Mouse (Mus musculus) MEL-GATA-1-ER (cell line): ENCODE data around the gene Tfg.
A peak's percentile ranks its signal among the peaks of the same experiment; 100 is the strongest.

Source experiments
- DNase-seq: peaks from one replicate; pipeline ENCODE4 v3.0.0-alpha.2; 2012; ENCODE audit warnings: low read depth; ENCODE audit errors: extremely low read depth

Tfg gene

DNA sequence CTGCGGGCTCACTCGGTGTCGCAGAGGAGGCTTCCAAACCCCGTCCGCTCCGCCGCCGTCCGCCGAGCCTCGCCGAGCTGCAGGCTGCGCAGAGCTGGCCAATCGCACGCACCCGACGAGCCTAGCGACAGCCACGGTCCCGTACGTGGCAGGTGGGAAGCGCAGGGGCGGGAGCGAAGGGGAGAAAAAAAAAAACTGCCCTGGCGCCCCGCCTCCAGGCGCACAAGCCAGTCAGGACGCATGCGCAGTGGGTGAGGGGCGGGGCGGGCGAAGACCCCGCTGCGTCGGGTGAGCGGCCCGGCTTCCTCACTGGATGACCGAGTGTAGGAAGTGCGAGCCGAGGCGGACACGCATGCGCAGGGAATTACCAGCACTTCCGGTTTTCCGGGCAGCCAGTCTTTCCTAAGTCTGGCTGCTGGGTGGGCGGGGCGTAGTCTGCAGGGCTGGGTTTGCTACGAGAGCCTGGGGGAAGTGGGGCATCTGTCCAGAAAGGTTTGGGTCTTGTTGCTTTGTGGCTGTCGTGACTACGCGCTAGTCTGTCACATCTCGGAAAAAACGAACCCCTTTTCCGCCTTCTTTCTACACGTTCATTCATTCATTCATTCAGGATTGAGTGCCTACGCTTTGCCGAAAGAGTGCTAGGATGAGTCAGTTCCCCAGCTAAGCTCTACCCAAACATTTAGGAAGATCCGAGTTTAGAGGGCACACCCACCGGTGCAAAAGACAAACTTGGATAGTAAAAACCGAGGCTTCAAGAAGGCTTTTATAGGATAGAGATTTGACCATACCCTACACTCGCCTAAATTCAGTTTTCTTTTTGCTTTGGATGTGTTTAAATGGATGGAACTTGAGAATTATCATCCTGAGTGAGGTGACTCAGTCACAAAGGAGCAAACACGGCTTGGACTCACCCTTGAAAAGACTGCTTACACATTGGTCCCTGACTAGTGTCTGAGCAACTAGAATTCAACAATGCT, at the start of gene Tfg:
Tfg (minus strand) TSS at position 227 of the 977 bp plus-strand sequence.
- peak; percentile 96 for DNase-seq

DNA sequence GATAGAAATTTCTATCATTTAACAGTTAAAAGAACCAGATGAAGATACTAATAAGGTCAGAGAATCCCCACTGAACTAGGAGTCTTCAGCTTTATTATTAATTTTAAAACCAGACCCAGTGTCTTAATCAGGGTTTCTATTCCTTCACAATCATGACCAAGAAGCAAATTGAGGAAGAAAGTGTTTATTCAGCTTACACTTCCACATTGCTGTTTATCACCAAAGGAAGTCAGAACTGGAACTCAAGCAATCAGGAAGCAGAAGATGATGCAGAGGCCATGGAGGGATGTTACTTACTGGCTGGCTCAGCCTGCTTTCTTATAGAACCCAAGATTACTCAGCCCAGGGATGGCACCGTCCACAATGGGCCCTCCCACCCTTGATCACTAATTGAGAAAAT, 11.8 kb upstream of the Tfg start:
- DNase-seq, result peak; percentile 28

DNA sequence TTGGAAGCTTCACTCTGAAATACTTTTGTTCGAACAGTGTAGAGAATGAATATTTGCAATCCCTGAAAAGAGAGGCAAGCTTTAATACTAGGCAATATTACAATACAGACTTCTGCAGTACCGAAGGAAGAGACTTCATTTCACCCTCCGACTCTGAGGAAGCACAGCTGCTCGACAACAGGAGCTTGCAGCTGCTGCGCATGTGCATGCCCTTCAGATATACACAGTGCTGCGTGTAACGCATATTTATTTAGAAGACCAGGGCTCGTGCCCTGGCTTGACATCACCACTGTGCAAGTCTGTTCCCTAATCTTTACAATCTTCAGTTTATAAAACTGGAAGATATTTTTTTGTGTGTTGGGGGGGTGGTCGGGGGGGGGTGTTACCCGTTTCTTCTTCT, 7.7 kb upstream of the Tfg start:
- DNase-seq, result no peak

DNA sequence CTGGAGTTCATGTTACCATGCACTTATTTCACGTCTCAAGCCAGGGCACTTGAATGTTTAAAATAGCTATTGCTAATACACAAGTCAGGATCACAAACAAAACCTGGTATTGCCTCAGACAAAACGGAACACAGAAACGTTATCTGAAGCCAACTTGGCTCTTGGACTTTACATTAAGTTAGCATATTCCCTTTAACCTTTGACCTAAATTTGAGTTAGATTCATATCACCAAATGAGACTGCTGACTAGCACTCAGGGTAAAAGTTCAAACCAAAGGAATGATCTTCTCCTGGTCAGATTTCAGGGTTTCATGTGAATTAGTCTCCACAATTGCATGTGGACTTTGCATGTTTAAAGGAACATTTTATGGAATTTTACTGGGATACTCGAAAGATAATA, 5.1 kb upstream of the Tfg start:
- no peak for DNase-seq

DNA sequence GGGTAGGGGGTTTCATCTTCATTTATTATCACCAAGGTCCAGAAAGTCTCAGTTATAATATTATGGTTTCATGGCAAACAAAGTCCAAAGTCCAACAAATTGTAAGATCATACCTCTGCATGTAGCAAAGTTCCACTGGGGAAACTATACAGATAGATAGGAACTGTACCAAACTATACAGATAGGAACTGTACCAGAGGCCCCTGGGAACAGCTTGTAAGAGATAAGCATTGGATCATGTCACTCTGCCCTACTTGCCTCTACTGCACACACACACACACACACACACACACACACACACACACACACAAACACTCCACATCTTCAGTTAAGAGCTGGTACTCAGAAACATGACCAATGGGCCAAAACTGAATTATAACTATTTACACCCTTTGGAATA, 1.8 kb upstream of the Tfg start:
- no peak for DNase-seq

DNA sequence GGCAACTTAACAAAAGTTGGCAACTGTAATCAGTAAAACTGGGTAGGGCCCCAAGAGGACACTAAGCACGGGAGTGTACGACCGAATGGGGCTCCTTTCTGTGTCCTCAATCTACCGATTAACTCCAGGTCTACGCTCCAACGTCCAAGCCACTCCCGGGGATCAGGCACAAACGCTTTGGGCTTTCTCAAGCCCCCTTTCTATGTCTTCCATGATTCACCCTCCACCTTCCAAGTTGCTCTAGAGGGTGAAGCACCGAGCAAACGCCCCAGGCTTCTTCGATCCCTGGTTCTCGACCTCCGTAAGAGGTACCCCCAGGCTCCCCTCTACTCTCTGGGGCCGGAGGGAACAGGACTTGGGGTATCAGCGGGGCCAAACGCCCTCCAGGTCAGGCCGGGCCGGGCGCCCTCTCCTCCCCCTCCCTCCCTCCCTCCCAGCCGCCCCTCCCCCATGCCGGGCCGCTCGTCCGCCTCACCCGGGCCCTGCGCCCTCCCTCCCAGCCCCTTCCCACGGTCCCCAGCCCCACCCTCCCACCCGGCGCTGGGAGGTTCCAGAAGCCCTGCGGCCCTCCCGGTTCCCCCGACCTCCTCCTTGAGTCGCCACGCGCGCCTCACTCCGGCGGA, 582 bp downstream of the Tfg start:
- peak; percentile 32 for DNase-seq

DNA sequence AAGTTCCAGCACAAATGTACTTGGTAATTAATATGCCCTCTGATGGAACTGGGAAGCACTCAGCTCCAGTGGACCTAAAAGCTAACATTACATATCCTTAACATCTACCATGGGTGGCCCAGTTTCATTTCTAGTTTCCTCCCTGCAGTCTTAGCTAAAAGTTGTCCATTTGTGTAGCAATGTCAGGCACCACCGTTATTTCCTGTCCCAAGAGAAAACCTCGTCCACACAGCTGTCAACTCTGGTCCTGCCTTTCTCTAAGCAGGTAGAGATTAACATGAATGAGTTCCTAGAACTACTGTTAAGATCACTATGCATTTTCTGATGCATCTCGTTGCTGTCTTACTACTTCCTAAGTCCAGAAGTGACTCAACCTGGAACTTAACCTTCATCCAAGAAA, 1.6 kb downstream of the Tfg start:
- no peak for DNase-seq

DNA sequence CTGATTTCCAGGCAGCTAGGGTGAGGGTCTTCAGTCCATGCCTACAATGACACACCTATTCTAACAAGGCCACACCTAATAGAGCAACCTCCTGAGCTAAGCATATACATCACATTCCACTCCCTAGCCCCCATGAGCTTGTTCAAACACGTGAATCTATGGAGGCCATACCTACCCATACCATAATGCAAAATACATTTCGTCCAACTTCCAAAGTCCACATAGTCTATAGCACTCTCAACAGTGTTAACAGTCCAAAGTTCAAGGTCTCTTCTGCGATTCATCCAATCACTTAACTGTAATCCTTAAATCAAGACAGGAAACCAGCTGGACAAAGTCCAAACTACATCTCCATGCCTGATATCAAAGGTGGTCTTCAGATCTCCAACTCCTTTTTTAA, 7.2 kb downstream of the Tfg start:
- no peak for DNase-seq

DNA sequence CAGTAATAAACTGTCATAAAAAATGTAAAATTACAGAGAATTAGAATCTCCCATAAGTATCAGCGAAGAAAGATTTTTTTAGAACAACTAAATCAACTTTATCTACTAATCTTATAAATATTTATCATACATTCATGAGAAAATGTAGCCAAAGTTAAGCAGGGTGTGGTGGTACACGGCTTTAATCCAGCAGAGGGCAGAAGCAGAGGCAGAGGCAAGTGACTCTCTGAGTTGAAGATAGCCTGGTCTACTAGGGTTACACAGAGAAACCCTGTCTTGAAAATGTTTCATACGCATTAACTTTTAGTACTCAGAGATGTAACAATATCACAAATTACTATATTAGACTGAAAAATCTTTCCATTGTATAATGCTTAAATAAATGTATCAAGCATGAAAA, 11.5 kb downstream of the Tfg start:
- no peak for DNase-seq

DNA sequence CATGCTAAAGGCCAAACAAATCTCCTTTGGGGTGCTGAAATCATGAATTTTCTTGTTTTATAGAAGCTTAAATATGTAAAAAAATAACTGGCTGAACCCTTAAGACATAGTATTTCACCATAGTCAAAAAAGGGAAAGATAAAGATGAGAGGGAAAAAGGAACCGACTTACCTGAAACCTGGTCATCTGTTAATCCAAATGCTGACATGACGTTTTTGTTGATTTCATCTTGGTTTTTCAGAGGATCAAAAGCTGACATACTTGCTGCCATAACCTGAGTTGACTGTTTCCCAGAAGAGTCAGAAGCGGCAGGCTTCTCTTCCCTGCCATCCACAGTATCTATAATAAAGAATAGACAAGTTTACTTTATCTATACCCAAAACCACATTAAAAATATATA, 16.4 kb downstream of the Tfg start:
- DNase-seq, result no peak

DNA sequence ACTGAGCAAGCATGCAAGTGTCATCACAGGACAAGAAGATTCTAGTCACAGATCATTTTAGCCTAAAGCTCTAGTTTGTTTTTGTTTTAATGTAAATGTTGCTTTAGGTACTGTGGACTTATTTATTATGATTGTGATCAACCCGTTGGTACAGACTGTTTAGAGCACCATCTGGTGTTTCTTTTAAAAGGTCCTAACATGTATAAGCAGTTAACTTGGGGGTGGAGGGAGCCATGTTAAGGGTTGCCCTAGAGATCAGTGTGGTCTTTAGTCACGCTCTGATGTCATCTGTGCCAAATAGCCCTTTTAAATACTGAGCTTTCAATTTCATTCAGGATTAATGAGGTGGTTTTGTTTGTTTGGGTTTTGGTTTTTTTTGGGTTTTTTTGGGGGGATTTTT, 20.8 kb downstream of the Tfg start:
- no peak for DNase-seq

DNA sequence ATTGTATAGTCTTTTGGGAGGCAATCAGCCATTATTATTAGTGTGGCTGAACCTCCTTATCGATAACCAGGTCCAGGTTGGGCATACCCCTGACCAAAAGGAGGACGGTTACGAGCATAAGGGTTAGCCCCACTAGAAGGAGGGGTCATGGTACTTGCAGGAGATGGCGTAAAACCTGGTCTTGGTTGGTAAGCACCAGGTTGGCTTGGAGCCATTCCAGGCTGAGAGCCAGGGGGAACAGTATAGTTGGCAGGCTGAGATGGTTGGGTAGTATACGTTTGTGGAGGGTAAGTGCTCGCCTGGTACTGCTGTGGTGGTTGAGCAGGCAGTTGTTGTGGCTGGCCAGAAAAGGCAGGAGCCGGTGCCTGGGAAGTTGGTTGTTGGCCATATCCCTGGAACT, 26.5 kb downstream of the Tfg start:
- no peak for DNase-seq

DNA sequence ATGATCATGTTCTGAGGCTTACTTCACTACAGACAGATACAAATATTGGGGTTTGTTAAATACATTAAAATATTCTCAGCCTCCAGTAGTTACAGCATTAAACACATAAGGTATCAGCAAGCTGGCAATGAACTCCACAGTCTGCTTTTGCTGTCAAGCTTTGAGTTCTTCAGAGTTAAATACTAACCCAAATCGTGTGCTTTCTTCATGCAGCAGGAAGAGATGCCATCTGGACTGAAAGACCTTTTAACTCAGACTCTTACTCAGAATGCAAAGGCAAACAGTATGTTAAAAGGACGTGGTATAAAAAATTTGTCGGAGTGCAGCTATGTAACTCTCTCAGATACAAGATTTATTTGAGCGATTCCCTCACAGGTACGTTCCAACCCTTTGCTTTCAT, 30.5 kb downstream of the Tfg start:
- no peak for DNase-seq

DNA sequence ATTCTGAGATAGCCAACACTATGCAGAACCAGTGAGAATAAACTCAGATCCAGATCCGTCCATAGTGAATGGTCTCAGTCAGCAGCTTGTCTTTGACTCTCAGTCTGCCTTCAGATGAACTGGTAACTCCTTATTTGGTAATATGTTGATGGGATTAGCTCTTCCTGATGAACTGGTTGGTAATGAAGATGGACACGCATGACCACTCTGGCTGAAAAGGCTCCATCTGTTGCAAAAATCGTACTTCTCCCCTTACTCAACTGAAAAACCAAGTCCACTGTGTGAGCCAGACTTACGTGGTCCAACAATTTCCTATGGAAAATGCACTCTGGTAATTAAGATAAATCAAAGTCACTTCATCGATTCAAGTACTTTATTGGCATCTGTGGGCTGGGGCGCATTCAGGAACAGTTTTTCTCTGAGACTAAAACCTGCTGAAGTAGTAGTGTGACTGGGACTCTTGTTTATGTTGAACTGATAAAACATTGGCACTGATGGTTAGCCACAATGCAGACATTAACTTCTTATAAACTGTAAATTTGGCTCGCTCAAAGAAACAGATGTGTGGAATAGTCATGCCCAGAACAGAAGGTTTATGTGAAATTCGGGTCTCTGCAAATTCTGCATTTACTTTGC, 36.1 kb downstream of the Tfg start:
- DNase-seq, result no peak

DNA sequence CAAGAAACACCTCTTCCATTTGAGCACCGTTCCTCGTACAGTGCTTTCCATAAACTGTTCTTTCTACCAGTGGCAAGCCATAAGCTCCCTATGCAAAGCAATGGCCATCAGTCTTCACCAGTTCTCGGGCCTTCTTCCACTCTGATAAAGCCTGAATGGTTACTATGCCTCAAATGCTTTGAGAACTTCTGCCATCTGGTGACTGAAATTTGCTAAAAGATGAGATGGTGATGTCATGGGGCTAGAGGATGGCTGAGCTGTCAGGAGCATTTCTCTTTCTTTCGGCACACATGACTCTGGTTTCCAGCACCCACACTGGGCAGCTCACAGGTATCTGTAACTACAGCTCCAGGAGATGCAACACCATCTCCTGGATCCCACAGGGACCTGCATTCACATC, 40.1 kb downstream of the Tfg start:
- DNase-seq, result no peak

DNA sequence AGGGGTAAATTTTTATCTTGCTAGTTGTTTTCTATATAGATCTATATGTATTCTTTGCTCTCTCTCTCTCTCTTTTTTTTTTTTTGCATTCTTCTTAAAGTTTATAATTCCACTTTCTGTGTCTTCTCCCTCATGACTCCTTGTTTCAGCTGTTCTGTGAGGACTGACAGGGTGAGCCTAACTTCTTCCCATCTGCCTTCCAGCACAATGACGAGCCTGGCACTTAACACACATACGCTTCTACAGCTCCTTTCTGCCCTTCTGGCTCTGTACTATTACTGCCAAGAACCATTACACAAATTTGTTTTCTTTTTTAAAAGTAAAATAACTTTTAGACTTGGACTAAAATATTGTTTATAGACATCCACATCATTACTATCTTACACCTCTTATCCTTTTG, 43.8 kb downstream of the Tfg start:
- no peak for DNase-seq

DNA sequence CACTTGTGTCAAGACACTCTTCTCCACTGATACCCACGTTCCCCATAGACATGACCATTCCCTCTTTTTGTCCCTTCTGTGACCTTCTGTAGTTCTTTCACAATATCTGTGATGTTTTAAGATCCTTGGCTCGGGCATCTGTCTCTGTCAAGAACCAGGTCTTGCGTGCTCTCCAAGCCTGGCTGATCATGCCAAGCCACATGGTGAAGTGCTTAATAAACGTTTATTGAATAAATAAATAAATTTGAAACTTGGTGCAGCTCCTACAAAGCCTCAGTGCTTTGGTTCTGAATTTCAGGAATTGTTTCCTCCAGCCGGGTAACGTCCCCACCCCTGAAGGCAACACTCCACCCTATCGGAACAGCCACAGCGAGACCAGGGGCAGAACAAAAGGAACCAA, 46.3 kb downstream of the Tfg start:
- DNase-seq, result no peak

DNA sequence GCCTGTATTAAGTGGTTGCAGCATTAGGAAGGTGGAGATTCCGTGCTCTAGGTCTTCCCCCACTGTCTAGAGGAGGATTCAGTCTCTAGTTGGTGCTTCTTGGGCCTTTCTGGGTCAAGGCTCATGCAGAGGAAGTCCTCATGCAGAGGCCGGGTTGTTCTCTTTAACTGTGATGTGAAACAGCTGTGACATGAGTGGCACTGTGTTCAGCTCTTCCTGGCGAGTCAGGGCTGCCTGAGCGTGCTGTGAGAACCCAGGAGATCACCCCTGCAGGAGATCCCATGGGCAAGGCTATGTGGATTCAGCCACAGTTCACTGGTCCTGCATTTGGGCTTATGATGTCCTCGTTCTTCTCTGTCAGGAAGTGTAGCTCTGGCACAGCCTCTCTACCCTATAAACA, 47.7 kb downstream of the Tfg start:
- DNase-seq, result no peak

DNA sequence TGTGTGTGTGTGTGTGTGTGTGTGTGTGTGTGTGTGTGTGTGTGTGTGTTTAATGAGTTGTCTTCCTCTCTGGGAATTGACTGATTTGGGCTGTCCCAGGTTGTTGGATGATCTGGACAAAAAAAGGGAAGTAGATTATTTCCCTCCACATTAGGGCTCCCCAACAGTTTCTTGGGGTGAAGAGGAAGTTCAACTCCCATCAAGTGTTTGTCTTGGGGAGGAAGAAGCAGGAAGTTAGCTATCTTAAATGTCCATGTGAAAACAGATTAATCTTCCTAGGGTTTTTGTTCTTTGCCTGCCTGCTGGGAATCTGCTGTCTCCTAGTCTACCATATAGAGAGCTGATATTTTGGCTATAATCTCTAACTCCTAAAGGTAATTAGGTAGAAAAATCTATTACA, 58.4 kb downstream of the Tfg start:
- peak; percentile 89 for DNase-seq

DNA sequence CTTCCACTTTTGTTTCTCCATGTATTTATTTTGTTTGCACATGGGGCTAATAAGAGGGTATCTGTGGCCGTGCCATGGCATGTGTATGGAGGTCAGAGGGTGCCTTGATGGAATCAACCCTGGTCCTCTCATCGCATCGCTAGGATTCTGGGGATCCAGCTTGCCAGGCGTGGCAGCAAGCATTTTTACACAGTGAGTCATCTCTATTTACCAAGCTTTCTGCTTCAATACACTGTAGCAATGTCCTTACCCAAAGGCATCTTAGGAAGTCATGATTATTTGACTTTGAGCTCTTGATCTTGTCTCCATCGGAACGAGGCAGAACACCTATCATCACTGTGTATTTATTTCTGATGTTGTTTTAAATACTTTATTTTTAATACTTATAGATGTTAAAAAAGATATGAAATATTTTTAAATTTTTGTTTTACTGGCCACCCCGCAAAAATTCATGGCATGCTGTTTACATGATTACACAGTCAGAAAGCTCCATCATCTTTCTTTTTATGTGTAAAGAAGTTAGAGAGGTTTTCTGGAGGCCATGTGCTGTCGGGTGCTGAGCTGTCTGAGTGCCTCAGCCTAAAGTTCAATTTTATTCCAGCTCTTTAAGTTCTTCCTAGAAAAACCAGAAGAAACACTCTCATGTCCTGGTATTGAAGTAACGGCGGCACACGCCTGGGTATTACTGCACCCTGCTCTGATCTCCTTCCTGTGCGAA, 61.9 kb downstream of the Tfg start:
- DNase-seq, result no peak

DNA sequence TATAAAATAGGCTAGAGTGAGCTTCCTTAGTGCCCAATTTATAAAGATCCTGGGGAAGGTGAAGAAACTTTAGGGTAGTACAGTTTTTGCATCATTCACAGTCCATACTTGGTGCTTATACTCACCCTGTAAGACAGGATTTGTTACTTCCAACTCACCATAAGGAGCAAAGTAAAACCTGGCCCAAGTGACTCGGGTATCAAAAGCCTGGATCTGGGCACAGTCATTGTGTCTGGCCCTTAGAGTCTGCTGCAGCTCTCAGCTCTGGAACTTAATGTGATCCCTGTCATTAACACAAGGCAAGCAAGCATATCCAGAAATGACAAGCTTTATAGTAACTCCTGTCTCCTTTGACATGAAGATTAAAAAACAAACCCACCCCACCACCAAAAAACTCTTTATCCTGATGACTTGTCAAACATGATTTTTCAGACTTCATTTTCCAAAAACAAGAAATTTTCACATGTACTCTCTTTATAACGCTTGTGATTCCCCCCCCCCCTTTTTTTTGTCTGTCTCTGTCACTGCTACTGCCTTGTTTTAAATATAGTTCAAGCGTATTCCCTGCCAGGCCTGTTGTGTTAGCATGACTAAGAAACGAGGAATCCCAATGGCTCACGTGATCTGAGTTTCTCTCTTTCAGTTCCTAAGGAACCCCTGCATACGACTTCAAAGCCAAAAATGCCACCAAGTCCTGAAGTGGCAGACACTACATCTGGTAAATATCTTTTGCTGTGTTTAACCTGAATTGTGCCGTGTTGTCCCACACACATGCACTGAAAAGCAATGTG, 70.7 kb downstream of the Tfg start:
- DNase-seq, result no peak
